Mouse (Mus musculus) A20 (cell line): ENCODE results near the gene 1700001K19Rik.
A peak's percentile ranks its signal among the peaks of the same experiment; 100 is the strongest.
"Not testable (repeated sequence)": the region's sequence is repeated elsewhere in the genome, so short reads cannot be mapped to it uniquely, and the experiment has no call there.

Source experiments
- DNase-seq: peaks from one replicate; pipeline ENCODE4 v3.0.0-alpha.2; 2011; ENCODE audit warnings: low read depth, low spot score

Gene 1700001K19Rik

DNA sequence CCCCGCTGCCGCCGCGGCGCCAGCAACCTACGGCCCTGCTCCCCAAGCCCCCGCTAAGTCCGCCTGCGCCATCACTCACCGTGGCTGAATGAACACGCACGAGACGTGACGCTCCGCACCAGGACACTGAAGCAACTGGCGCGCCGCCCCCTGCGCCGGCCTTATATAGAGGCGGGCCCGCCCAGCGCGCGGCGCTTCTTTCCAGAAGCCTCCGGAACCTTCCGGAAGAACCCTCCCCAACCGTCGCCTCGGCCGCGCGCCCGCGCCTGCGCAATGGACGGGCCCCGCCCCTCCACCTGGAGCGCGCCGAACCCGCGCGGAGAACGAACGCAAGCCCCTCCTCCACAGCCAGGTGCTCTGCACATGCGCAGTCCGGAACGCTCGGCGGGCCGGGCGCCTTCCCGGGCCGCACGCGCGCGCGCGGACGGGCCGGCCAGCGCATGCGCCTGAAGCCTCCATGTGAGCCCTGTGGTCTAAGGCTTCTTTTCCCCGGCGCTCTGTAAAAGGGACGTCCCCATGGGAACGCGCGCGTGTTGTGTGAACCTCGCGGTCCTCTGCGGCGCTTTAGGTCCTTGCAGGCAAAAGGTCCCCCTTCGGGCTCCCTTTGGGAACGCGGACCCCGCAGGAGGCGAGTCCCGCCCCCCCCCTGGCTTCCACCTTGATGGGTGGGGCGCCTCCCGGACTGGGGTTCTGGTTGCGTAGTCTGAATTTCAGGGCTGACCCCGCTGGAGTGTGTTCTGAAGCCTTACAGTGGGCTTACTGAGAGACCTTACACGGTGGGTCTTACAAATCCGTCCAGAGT is 14.0 kb upstream of the 1700001K19Rik start:
- DNase-seq = peak; percentile 98

- DNase-seq = no peak
Measured at GRCm38 (mm10) chr12:110695676-110696171, 13.3 kb upstream of the 1700001K19Rik start.

DNA sequence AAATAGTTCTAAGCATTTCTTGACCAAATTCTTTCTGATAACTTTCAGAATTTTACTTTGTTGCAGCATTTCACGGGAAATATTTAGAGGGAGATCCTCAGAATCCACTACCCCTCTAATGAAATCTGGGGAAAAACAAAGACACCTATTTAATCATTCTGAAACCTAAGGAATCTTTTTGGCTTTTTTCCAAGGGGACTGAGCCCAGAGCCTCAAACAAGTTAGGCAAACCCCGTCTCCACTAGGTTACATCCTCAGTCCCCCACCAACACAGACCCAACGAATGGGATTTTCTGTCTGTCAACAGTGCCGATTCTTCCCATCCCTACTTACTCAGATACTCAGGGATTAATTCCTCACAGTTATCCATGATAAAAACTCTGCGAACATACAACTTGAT is 11.0 kb upstream of the 1700001K19Rik start:
- not testable (repeated sequence) for DNase-seq

DNA sequence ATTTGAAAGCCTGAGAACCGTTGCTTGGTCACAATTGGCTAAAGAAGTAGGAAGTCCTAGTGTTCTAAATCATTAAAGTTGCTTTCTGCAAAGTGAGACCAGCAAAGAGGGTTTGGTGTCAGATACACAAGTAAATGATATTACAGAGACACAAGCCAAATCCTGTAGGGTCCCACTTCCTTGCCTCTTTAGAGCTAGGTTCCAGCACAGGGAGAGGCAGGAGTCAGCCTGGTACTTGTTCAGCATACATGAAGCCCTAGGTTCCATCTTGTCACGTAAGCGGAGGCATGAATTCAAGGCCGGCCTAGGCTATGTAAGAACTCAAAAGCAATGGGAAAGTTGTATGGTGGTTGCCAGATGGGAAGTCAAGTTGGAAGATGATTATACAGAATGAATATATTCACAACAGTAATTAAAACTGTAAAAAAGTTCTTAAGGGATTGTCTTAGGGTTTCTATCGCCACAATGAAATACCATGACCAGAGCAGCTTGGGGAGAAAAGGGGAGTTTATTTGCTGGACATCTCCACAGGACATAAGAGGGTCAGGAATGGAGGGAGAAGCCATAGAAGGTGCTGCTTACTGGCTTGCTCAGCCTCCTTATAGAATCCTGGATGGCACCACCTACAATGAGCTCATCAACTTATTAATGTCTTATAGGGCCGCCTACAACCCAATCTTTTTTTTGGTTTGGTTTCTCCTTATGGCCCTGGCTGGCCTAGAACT is 7.7 kb upstream of the 1700001K19Rik start:
- DNase-seq = no peak

DNA sequence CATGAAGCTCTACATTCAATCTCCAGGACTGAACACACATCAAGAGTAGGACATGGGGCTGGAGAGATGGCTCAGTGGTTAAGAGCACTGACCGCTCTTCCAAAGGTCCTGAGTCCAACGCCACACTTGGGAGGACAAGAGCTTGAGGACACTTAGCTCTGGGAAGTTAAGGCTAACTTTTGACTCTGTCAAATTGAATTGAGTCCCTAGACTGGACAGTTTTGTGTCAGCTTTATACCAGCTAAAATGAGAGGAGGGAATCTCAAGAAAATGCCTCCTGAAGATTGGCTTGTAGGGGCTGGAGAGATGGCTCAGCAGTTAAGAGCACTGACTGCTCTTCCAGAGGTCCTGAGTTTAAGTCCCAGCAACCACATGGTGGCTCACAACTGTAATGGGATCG is 6.5 kb upstream of the 1700001K19Rik start:
- not testable (repeated sequence) for DNase-seq

- DNase-seq = no peak
Measured at GRCm38 (mm10) chr12:110687894-110688734, 5.7 kb upstream of the 1700001K19Rik start.

DNA sequence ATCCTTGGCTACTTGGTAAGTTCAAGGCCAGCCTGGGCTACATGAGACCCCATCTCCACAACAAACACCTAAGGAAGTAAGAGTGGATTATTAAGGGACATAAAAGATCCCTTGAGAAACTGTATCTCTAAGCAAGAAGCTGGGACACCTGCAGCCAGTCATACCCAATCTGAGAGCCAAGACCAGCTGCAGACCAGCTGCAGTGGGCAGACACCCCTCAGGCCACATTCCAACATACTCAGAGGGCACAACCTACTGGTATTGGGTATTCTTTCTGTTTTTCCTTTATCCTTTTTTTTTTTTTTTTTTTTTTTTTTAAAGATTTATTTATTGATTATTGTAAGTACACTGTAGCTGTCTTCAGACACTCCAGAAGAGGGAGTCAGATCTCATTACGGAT is 1.2 kb upstream of the 1700001K19Rik start:
- DNase-seq = no peak

DNA sequence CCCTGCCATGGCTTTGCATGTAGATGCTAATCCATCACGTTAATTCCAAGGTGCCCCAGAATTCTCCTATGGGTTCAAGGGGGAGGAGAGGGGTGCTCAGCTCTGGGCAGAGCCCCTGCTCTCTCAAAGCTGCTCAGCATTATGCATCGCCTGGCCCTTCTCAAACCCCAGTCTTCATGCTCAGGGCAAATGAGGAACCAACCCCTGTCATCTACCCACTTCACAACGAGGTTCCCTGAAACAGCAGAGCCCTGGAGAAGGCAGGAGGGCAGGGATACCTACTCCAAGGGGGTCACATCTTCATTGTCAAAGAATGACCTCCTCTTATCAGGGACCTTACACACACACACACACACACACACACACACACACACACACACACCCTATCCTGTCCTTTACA is 541 bp downstream of the 1700001K19Rik start:
- DNase-seq = peak; percentile 42

GRCm38 (mm10) chr12:110681191-110681590 is 1.2 kb downstream of the 1700001K19Rik start:
- DNase-seq = no peak

- DNase-seq = peak; percentile 70
Measured at GRCm38 (mm10) chr12:110674243-110674642, 8.2 kb downstream of the 1700001K19Rik start.

GRCm38 (mm10) chr12:110667466-110668077 is 14.8 kb downstream of the 1700001K19Rik start:
- no peak for DNase-seq

GRCm38 (mm10) chr12:110661746-110662145 is 20.7 kb downstream of the 1700001K19Rik start:
- no peak for DNase-seq

GRCm38 (mm10) chr12:110651464-110651863 is 31.0 kb downstream of the 1700001K19Rik start:
- DNase-seq = no peak

- no peak for DNase-seq
Measured at GRCm38 (mm10) chr12:110650241-110650641, 32.2 kb downstream of the 1700001K19Rik start.

GRCm38 (mm10) chr12:110637507-110638114 is 44.8 kb downstream of the 1700001K19Rik start:
- DNase-seq = no peak

DNA sequence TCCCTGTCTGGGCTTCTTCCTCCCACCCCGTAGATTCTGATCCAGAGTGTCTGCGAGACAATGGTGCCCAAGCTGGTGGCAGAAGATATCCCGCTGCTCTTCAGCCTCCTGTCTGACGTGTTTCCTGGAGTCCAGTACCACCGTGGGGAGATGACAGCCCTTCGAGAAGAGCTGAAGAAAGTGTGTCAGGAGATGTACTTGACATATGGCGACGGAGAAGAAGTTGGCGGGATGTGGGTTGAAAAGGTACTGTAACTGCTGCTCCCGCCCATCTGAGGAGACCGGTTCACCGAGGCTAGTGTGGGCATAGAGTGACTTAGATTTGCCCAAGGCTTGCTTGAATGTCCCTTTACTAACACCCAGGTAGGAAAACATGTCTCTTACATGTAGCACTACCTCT is 46.1 kb downstream of the 1700001K19Rik start:
- no peak for DNase-seq

DNA sequence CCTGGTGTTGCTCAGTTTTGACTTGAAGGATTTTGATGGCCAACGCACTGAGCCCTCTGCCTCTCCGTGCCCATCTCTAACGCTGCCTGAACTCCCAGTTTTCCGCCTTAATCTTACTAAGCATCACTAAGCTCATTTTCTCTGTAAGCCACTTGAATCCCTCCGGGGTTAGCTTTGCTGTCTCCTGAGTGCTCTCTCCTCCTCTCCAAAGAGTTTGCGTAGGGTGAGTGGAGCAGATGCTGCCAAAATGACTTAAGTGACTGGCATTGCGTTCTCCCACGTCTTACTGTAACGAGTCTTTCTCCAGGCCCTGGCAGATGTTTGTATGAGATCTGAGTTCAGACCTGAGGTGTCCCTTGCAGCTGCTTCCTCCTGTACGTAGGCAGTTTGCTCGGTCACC is 52.4 kb downstream of the 1700001K19Rik start:
- DNase-seq = no peak
